Mouse (Mus musculus) embryonic facial prominence, embryonic 11.5 days (tissue): ENCODE measurements around the gene Eif3b. TPM values are rescaled to one million over a fixed set of nuclear protein-coding genes. Genes with fewer than 3 reads are reported as not detected.
"Not testable (repeated sequence)": the region's sequence is repeated elsewhere in the genome, so short reads cannot be mapped to it uniquely, and the experiment has no call there.

Source experiments
- ATAC-seq: fragments of 200-750 bp; cut with Nextera tagmentation; replicated peaks from 2 replicates; pipeline ENCODE4 v1.8.0; 2017; ENCODE audit warnings: low read depth; ENCODE audit not compliant: insufficient number of reproducible peaks, low FRiP score, low TSS enrichment
- DNase-seq: peaks from one replicate; pipeline ENCODE4 v3.0.0-alpha.2; 2015; ENCODE audit warnings: low spot score
- H3K27ac ChIP-seq: fragments of 300-500 bp; sonication (generic); replicated peaks from 2 replicates; pipeline ENCODE4 v1.5.1; 2014; ENCODE audit warnings: mild to moderate bottlenecking, low read depth, low read length, control low read depth
- H3K27me3 ChIP-seq: fragments of 300-500 bp; sonication (generic); 2 replicates; pipeline ENCODE4 v1.6.1; 2014; ENCODE audit warnings: mild to moderate bottlenecking, low read length, moderate library complexity, mixed read lengths; ENCODE audit not compliant: control insufficient read depth, insufficient read depth
- H3K36me3 ChIP-seq: fragments of 300-500 bp; sonication (generic); replicated peaks from 2 replicates; pipeline ENCODE4 v1.6.1; 2014; ENCODE audit warnings: low read depth, mild to moderate bottlenecking, low read length, moderate library complexity, mixed read lengths; ENCODE audit not compliant: control insufficient read depth, insufficient read depth
- H3K4me1 ChIP-seq: fragments of 300-500 bp; sonication (generic); 2 replicates; pipeline ENCODE4 v1.6.1; 2014; ENCODE audit warnings: low read length, mixed read lengths; ENCODE audit not compliant: control insufficient read depth, insufficient read depth
- H3K4me2 ChIP-seq: fragments of 300-500 bp; sonication (generic); 2 replicates; pipeline ENCODE4 v1.6.1; 2014; ENCODE audit warnings: low read depth, mild to moderate bottlenecking, control low read depth, low read length, moderate library complexity
- H3K4me3 ChIP-seq: fragments of 300-500 bp; sonication (generic); 2 replicates; pipeline ENCODE4 v1.5.1; 2014; ENCODE audit warnings: low read depth, low read length, control low read depth
- H3K9ac ChIP-seq: fragments of 300-500 bp; sonication (generic); replicated peaks from 2 replicates; pipeline ENCODE4 v1.6.1; 2014; ENCODE audit warnings: mild to moderate bottlenecking, control low read depth, low read length
- H3K9me3 ChIP-seq: fragments of 300-500 bp; sonication (generic); replicated peaks from 2 replicates; pipeline ENCODE4 v1.6.1; 2016; ENCODE audit warnings: mild to moderate bottlenecking, low read length, inconsistent platforms, mixed read lengths; ENCODE audit not compliant: control insufficient read depth
- WGBS: fragments of 180-500 bp; shearing (Covaris S2); extraction: QIAGEN DNeasy Blood & Tissue Kit; methylation state at CpG from one replicate; pipeline ENCODE4 v1.1.7; 2014; 5-methylcytosine and 5-hydroxymethylcytosine counted together
- polyA plus RNA-seq: library from polyadenylated mRNA; unstranded; fragments of >200 nt; fragmentation: Nextera tagmentation; extraction: Ambion mirVana; gene quantifications from 2 replicates; pipeline ENCODE4 v1.2.1, GENCODE M21; 2014

The Eif3b gene
- polyA plus RNA-seq, 1 experiment from 2014 or later = 210 TPM

- Histone ChIP-seq H3K27me3 (no peaks in the 10 kb centered on the region), H3K4me1 (peaks cover 5% of the 10 kb centered on the region; the same call in 1 of the 2 replicates), H3K9me3 (no peaks in the 10 kb centered on the region), H3K36me3 (peaks cover 27% of the 10 kb centered on the region), H3K9ac (no peak overlapping the region), H3K4me3 (no peak overlapping the region), H3K27ac (no peak overlapping the region), H3K4me2 (no peak overlapping the region)
- WGBS = 93% methylated on average over 17 of the region's 17 CpGs
- DNase-seq = no peak
- ATAC-seq = no peak
Measured at GRCm38 (mm10) chr5:140425016-140425783, 6.1 kb downstream of the Eif3b start.

- H3K4me1 ChIP-seq, ATAC-seq, H3K27me3 ChIP-seq, H3K4me3 ChIP-seq, H3K9me3 ChIP-seq, DNase-seq, H3K4me2 ChIP-seq, H3K9ac ChIP-seq, H3K27ac ChIP-seq: not testable (repeated sequence)
- peaks cover 32% of the 10 kb centered on the region for H3K36me3 ChIP-seq
- WGBS = 90% methylated on average over 2 of the region's 6 CpGs
Measured at GRCm38 (mm10) chr5:140439117-140439516, 20.0 kb downstream of the Eif3b start.

- H3K4me3 ChIP-seq = no peak overlapping the region
- no peak overlapping the region for H3K27ac ChIP-seq
- H3K9me3 ChIP-seq = no peaks in the 10 kb centered on the region
- no peaks in the 10 kb centered on the region for H3K4me1 ChIP-seq
- no peak overlapping the region for H3K4me2 ChIP-seq
- H3K36me3 ChIP-seq = peaks cover 27% of the 10 kb centered on the region
- no peaks in the 10 kb centered on the region for H3K27me3 ChIP-seq
- DNase-seq = no peak
- ATAC-seq = no peak
- WGBS = 86% methylated on average over 3 of the region's 3 CpGs
- no peak overlapping the region for H3K9ac ChIP-seq
Measured at GRCm38 (mm10) chr5:140441406-140441805, 22.3 kb downstream of the Eif3b start.

GRCm38 (mm10) chr5:140444012-140444411 is 24.9 kb downstream of the Eif3b start:
- no peaks in the 10 kb centered on the region for H3K9me3 ChIP-seq
- no peaks in the 10 kb centered on the region for H3K4me1 ChIP-seq
- ATAC-seq (no peak), DNase-seq (no peak)
- no peak overlapping the region for H3K4me2 ChIP-seq
- no peak overlapping the region for H3K9ac ChIP-seq
- no peaks in the 10 kb centered on the region for H3K27me3 ChIP-seq
- no peak overlapping the region for H3K27ac ChIP-seq
- WGBS = 96% methylated on average over 4 of the region's 4 CpGs
- H3K36me3 ChIP-seq = peaks cover 19% of the 10 kb centered on the region
- H3K4me3 ChIP-seq = no peak overlapping the region

GRCm38 (mm10) chr5:140445345-140445744 is 26.2 kb downstream of the Eif3b start, which contains the start of gene Gm4869:
Gm4869 (plus strand) TSS chr5:140445645.
- H3K4me2 ChIP-seq = no peak within 1 kb of the TSS
- DNase-seq (no peak), ATAC-seq (no peak)
- no peak within 1 kb of the TSS for H3K9ac ChIP-seq
- H3K4me1 ChIP-seq = no peaks in the 10 kb centered on the region
- H3K9me3 ChIP-seq = no peaks in the 10 kb centered on the region
- H3K27me3 ChIP-seq = no peaks in the 10 kb centered on the region
- H3K4me3 ChIP-seq = no peak within 1 kb of the TSS
- peaks cover 19% of the 10 kb centered on the region for H3K36me3 ChIP-seq
- WGBS = 88% methylated on average over 5 of the region's 5 CpGs
- H3K27ac ChIP-seq = no peak within 1 kb of the TSS

GRCm38 (mm10) chr5:140446054-140446453 is 26.9 kb downstream of the Eif3b start:
- WGBS = 77% methylated on average over 7 of the region's 7 CpGs
- H3K36me3 ChIP-seq = peaks cover 19% of the 10 kb centered on the region

GRCm38 (mm10) chr5:140454488-140454887 is 35.4 kb downstream of the Eif3b start:
- no peak for ATAC-seq
- no peaks in the 10 kb centered on the region for H3K27me3 ChIP-seq

More at GRCm38 (mm10) chr5:140446054-140446453, 26.9 kb downstream of the Eif3b start:
- no peak overlapping the region for H3K27ac ChIP-seq
- ATAC-seq = no peak
- no peaks in the 10 kb centered on the region for H3K27me3 ChIP-seq
- H3K9me3 ChIP-seq = no peaks in the 10 kb centered on the region
- no peak overlapping the region for H3K9ac ChIP-seq
- no peaks in the 10 kb centered on the region for H3K4me1 ChIP-seq
- no peak overlapping the region for H3K4me2 ChIP-seq
- no peak for DNase-seq
- H3K4me3 ChIP-seq = no peak overlapping the region

GRCm38 (mm10) chr5:140455466-140455865 is 36.3 kb downstream of the Eif3b start:
- Histone ChIP-seq H3K9ac (no peak overlapping the region), H3K4me2 (no peak overlapping the region)
- DNase-seq = no peak

More at GRCm38 (mm10) chr5:140454488-140454887, 35.4 kb downstream of the Eif3b start:
- no peaks in the 10 kb centered on the region for H3K4me1 ChIP-seq
- no peak overlapping the region for H3K9ac ChIP-seq
- no peaks in the 10 kb centered on the region for H3K9me3 ChIP-seq
- DNase-seq = no peak
- no peak overlapping the region for H3K27ac ChIP-seq
- H3K36me3 ChIP-seq = no peaks in the 10 kb centered on the region
- no peak overlapping the region for H3K4me2 ChIP-seq
- H3K4me3 ChIP-seq = no peak overlapping the region

More at GRCm38 (mm10) chr5:140455466-140455865, 36.3 kb downstream of the Eif3b start:
- H3K4me1 ChIP-seq = no peaks in the 10 kb centered on the region
- 68% methylated on average over 2 of the region's 2 CpGs for WGBS
- H3K36me3 ChIP-seq = no peaks in the 10 kb centered on the region
- no peaks in the 10 kb centered on the region for H3K27me3 ChIP-seq
- H3K27ac ChIP-seq = no peak overlapping the region
- ATAC-seq = no peak
- H3K9me3 ChIP-seq = no peaks in the 10 kb centered on the region
- H3K4me3 ChIP-seq = no peak overlapping the region
